Mouse (Mus musculus) kidney, postnatal 0 days (tissue): Measurements from ENCODE around the gene Myl6. TPM values are rescaled to one million over a fixed set of nuclear protein-coding genes. Genes with fewer than 3 reads are reported as not detected.

Experiments used
- ATAC-seq: fragments of 200-750 bp; cut with Nextera tagmentation; replicated peaks from 2 replicates; pipeline ENCODE4 v1.8.0; 2017; ENCODE audit warnings: low read depth, moderate number of reproducible peaks, moderate TSS enrichment, moderate library complexity; ENCODE audit not compliant: low FRiP score
- DNase-seq: peaks from one replicate; pipeline ENCODE4 v3.0.0-alpha.2; 2016; ENCODE audit warnings: low spot score
- H3K27ac ChIP-seq: fragments of 300-500 bp; sonication (generic); 2 replicates; pipeline ENCODE4 v1.5.1; 2014; ENCODE audit warnings: mild to moderate bottlenecking
- H3K27me3 ChIP-seq: fragments of 300-500 bp; sonication (generic); 2 replicates; pipeline ENCODE4 v1.6.1; 2014; ENCODE audit warnings: low read length, mixed read lengths; ENCODE audit not compliant: insufficient read depth
- H3K36me3 ChIP-seq: fragments of 300-500 bp; sonication (generic); 2 replicates; pipeline ENCODE4 v1.6.1; 2014; ENCODE audit warnings: low read length, mixed read lengths; ENCODE audit not compliant: insufficient read depth
- H3K4me1 ChIP-seq: fragments of 300-500 bp; sonication (generic); replicated peaks from 2 replicates; pipeline ENCODE4 v1.6.1; 2014; ENCODE audit warnings: antibody characterized with exemption, low read length, mixed read lengths; ENCODE audit not compliant: insufficient read depth
- H3K4me2 ChIP-seq: fragments of 300-500 bp; sonication (generic); 2 replicates; pipeline ENCODE4 v1.6.1; 2014; ENCODE audit warnings: mild to moderate bottlenecking, low read length, moderate library complexity, mixed read lengths
- H3K4me3 ChIP-seq: fragments of 300-500 bp; sonication (generic); replicated peaks from 2 replicates; pipeline ENCODE4 v1.5.1; 2014; ENCODE audit warnings: low read depth, low read length
- H3K9ac ChIP-seq: fragments of 300-500 bp; sonication (generic); 2 replicates; pipeline ENCODE4 v1.6.1; 2014; ENCODE audit warnings: low read depth, low read length
- H3K9me3 ChIP-seq: fragments of 300-500 bp; sonication (generic); replicated peaks from 2 replicates; pipeline ENCODE4 v1.6.1; 2016; ENCODE audit warnings: low read length, inconsistent platforms, mixed read lengths
- CTCF ChIP-seq: IDR thresholded peaks from 2 replicates; pipeline ENCODE4 v1.5.1; 2016; ENCODE audit warnings: antibody characterized with exemption, low read depth, mild to moderate bottlenecking, moderate library complexity
- WGBS: fragments of 180-500 bp; shearing (Covaris S2); extraction: QIAGEN DNeasy Blood & Tissue Kit; methylation state at CpG from one replicate; pipeline ENCODE4 v1.1.7; 2014; 5-methylcytosine and 5-hydroxymethylcytosine counted together
- microRNA-seq: library from miRNA; unstranded; fragments of <30 nt; microRNA quantifications from one replicate; pipeline ENCODE4, GENCODE M21; 2016
- polyA plus RNA-seq: library from polyadenylated mRNA; unstranded; fragments of >200 nt; fragmentation: Nextera tagmentation; extraction: Ambion mirVana; gene quantifications from 2 replicates; pipeline ENCODE4 v1.2.1, GENCODE M21; 2015

Gene Myl6
- polyA plus RNA-seq, 1 experiment from 2014 or later = 1,495 TPM

DNA sequence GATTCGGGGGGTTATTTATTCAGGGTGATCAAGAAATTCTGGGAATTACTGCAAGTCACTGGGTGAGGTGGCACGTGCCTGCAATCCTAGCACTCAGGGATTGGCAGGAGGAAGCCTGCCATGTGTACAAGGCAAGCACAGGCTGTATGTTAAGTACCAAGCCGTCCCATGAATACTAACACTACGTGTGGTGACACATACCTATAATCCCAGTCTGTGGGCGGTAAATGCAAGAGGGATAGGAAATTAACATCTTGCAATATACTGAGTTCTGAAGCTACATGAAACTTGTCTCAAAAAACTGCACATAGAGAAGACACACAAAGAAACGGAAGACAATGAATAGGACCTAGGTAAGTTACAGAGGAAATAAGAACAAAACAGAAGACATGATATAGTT is 42.9 kb downstream of the Myl6 start:
- Histone ChIP-seq H3K27me3 (no peaks in the 10 kb centered on the region), H3K9me3 (no peaks in the 10 kb centered on the region), H3K4me2 (no peak overlapping the region), H3K4me1 (no peaks in the 10 kb centered on the region), H3K9ac (no peak overlapping the region), H3K36me3 (no peaks in the 10 kb centered on the region), H3K27ac (no peak overlapping the region), H3K4me3 (no peak overlapping the region)
- no peak for TF ChIP-seq CTCF
- DNase-seq = no peak
- WGBS = 82% methylated on average over 6 of the region's 6 CpGs
- no peak for ATAC-seq

DNA sequence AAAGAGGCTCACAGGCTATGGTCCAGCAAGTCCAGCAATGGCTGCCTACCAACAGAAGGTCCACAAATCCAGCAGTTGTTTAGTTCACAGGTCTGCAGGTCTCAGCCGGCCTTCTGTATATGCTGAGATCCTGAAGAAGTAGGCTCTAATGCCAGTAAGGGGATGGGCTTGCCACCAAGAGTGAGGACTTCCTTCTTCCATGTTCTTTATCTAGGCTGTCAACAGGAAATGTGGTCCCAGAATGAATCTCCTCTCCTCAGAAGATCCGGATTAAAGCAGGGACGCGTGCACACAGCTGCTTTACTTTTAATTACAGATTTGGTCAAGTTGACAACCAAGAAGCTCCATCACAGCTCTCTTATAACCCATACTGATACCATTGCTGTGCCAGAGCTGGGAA is 48.5 kb downstream of the Myl6 start:
- Histone ChIP-seq H3K4me1 (no peaks in the 10 kb centered on the region), H3K9me3 (no peaks in the 10 kb centered on the region), H3K27ac (no peak overlapping the region), H3K9ac (no peak overlapping the region), H3K4me2 (no peak overlapping the region), H3K36me3 (0 out of 2 replicates have a peak, but pooled peaks cover 6% of the 10 kb centered on the region), H3K4me3 (no peak overlapping the region), H3K27me3 (no peaks in the 10 kb centered on the region)
- ATAC-seq = no peak
- no peak for TF ChIP-seq CTCF
- peak; percentile 23 for DNase-seq
- WGBS = 69% methylated on average over 4 of the region's 4 CpGs

DNA sequence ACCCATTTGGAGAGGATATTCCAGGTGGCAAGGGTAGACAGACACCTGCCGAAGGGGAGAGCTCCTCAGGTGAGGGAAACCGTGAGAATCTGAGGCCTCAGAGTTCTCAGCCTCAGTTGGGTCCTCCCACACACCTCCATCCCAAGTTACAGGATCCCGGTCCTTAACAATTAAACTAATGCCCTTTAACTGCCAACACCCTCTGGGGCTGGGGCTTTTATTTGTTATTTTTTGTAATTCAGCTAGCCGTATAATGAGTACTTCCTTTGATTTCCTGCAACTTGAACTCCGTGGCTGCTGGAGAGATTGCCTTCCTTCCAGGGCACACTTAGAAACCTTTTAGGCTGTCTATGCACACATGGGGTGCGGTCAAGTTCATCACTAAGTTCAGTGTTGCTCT is 49.6 kb downstream of the Myl6 start:
- H3K27me3 ChIP-seq = no peaks in the 10 kb centered on the region
- no peak for TF ChIP-seq CTCF
- H3K4me3 ChIP-seq = no peak overlapping the region
- DNase-seq (peak; percentile 64), ATAC-seq (no peak)
- H3K4me1 ChIP-seq = no peaks in the 10 kb centered on the region
- WGBS = 33% methylated on average over 6 of the region's 6 CpGs
- H3K36me3 ChIP-seq = 0 out of 2 replicates have a peak, but pooled peaks cover 6% of the 10 kb centered on the region
- no peak overlapping the region for H3K4me2 ChIP-seq
- no peak overlapping the region for H3K9ac ChIP-seq
- no peak overlapping the region for H3K27ac ChIP-seq
- no peaks in the 10 kb centered on the region for H3K9me3 ChIP-seq

DNA sequence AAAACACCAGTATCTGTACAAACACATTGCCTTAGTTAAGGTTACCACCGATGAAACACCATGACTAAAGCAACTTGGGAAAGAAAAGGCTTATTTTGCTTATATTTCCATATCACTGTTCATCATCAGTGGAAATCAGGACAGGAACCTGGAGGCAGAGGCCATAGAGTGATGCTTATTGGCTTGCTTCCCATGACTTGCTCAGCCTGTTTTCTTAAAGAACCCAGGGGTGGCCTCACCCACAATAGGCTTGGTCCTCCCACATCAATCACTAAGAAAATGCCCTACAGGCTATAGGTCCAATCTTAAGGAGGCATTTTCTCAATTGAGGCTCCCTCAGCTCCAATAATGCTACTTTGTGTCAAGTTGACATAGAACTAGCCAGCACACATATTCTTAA is 51.2 kb downstream of the Myl6 start:
- Histone ChIP-seq H3K4me3 (no peak overlapping the region), H3K27ac (no peak overlapping the region), H3K4me2 (no peak overlapping the region), H3K4me1 (no peaks in the 10 kb centered on the region), H3K27me3 (no peaks in the 10 kb centered on the region), H3K9ac (no peak overlapping the region), H3K9me3 (no peaks in the 10 kb centered on the region), H3K36me3 (peaks cover 18% of the 10 kb centered on the region)
- ATAC-seq = no peak
- no peak for DNase-seq
- 96% methylated on average over 1 of the region's 1 CpGs for WGBS
- no peak for TF ChIP-seq CTCF

DNA sequence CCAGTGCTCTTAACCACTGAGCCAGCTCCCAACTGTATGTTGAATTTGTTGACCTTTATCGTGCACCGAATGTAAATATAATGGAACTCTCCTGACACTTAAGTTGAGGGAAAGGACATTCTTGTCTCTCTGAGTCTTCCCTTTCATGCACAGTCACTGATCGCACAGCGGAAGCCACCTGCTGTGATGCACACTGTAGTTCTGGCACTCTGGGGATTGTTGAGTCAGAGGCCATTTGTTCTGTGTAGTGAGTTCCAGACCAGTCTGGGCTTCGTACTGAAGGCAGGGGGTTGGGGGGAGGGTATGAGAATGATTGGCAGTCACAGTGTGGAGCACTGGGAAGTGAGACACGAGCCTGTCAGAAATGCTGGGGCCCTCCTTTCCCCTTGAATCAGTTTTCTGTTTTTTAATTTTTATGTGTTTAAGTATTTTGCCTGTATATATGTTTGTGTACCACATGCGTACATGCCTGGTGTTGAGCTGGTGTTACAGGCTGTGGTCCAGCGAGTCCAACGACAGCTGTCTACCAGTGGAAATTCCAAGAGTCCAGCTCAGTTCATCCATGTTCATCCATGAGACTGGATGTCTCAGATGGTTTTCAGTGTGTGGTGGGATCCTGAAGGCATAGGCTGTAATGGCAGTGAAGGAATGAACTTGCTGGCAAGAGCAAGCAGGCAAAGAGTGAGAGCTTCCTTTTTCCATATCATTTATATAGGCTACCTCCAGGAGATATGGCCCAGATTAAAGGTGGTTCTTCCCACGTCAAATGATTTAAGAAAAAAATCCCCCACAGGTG is 52.4 kb downstream of the Myl6 start:
- no peak overlapping the region for H3K27ac ChIP-seq
- H3K4me1 ChIP-seq = no peaks in the 10 kb centered on the region
- no peaks in the 10 kb centered on the region for H3K9me3 ChIP-seq
- H3K4me3 ChIP-seq = no peak overlapping the region
- no peak for TF ChIP-seq CTCF
- ATAC-seq (no peak), DNase-seq (no peak)
- 86% methylated on average over 10 of the region's 10 CpGs for WGBS
- H3K27me3 ChIP-seq = no peaks in the 10 kb centered on the region
- peaks cover 26% of the 10 kb centered on the region for H3K36me3 ChIP-seq
- no peak overlapping the region for H3K9ac ChIP-seq
- H3K4me2 ChIP-seq = no peak overlapping the region

Small RNA genes lying within 50 kb of the gene (microRNA-seq; reads per million reads assigned to microRNA genes)
- not detected for gene Mir6916
- gene Mir8105 = not detected

Other genes with a start within 250 kb of the Myl6 start
- gene Apon, start 240.0 kb downstream of the Myl6 start, polyA plus RNA-seq = 0.11 and 0.34 TPM in 2 replicates
- gene Apof, start 225.5 kb downstream of the Myl6 start, polyA plus RNA-seq = 0.21 and 0.42 TPM in 2 replicates
- 9.0 and 10.9 TPM in 2 replicates for gene Stat2, start 223.6 kb downstream of the Myl6 start, polyA plus RNA-seq
- gene Il23a, start 195.4 kb downstream of the Myl6 start, polyA plus RNA-seq = 0.13 and 0.16 TPM in 2 replicates
- gene Pan2, start 190.8 kb downstream of the Myl6 start, polyA plus RNA-seq = 26.5 and 28.5 TPM in 2 replicates
- 350 and 363 TPM in 2 replicates for gene Cnpy2, start 171.7 kb downstream of the Myl6 start, polyA plus RNA-seq
- gene Cs, start 156.4 kb downstream of the Myl6 start, polyA plus RNA-seq = 167 and 195 TPM in 2 replicates
- 18.3 and 19.7 TPM in 2 replicates for gene Coq10a, start 125.1 kb downstream of the Myl6 start, polyA plus RNA-seq
- gene Ankrd52, start 117.0 kb downstream of the Myl6 start, polyA plus RNA-seq = 6.2 TPM in 2 replicates
- 56.0 and 64.8 TPM in 2 replicates for gene Slc39a5, start 92.9 kb downstream of the Myl6 start, polyA plus RNA-seq
- 82.4 and 85.5 TPM in 2 replicates for gene Nabp2, start 82.7 kb downstream of the Myl6 start, polyA plus RNA-seq
- 34.9 and 39.3 TPM in 2 replicates for gene Rnf41, start 82.5 kb downstream of the Myl6 start, polyA plus RNA-seq
- 40.5 and 44.9 TPM in 2 replicates for gene Smarcc2, start 34.9 kb downstream of the Myl6 start, polyA plus RNA-seq
- 3.2 and 3.7 TPM in 2 replicates for gene Myl6b, start 4.5 kb upstream of the Myl6 start, polyA plus RNA-seq
- 15.9 TPM in 2 replicates for gene Esyt1, start 31.7 kb upstream of the Myl6 start, polyA plus RNA-seq
- gene Zc3h10, start 53.6 kb upstream of the Myl6 start, polyA plus RNA-seq = 13.7 and 16.9 TPM in 2 replicates
- gene Rpl41, start 55.2 kb upstream of the Myl6 start, polyA plus RNA-seq = 3,897 and 4,536 TPM in 2 replicates
- 124 and 132 TPM in 2 replicates for gene Pa2g4, start 71.8 kb upstream of the Myl6 start, polyA plus RNA-seq
- 9.6 and 10.2 TPM in 2 replicates for gene Erbb3, start 95.5 kb upstream of the Myl6 start, polyA plus RNA-seq
- gene Rps26, start 132.6 kb upstream of the Myl6 start, polyA plus RNA-seq = 836 and 985 TPM in 2 replicates
- 1.4 and 1.8 TPM in 2 replicates for gene Ikzf4, start 151.8 kb upstream of the Myl6 start, polyA plus RNA-seq
- gene Suox, start 179.9 kb upstream of the Myl6 start, polyA plus RNA-seq = 14.2 and 15.1 TPM in 2 replicates
- gene Rab5b, start 202.1 kb upstream of the Myl6 start, polyA plus RNA-seq = 57.9 and 61.7 TPM in 2 replicates
- gene Pmel, start 210.1 kb upstream of the Myl6 start, polyA plus RNA-seq = 1.5 and 2.0 TPM in 2 replicates
- gene Cdk2, start 210.9 kb upstream of the Myl6 start, polyA plus RNA-seq = 55.9 and 66.3 TPM in 2 replicates